Mouse (Mus musculus) naive thymus-derived CD4-positive, alpha-beta T cell, adult 5 months (primary cell): Measurements from ENCODE around the gene Kcnj6. TPM values are rescaled to one million over a fixed set of nuclear protein-coding genes. Genes with fewer than 3 reads are reported as not detected.

ENCODE experiments used
- polyA plus RNA-seq: library from polyadenylated mRNA; unstranded; fragments of 100-300 nt; shearing (Covaris generic); gene quantifications from one replicate; pipeline ENCODE4 v1.2.1, GENCODE M21; 2017

Kcnj6 gene
- polyA plus RNA-seq = 0.22 TPM

DNA sequence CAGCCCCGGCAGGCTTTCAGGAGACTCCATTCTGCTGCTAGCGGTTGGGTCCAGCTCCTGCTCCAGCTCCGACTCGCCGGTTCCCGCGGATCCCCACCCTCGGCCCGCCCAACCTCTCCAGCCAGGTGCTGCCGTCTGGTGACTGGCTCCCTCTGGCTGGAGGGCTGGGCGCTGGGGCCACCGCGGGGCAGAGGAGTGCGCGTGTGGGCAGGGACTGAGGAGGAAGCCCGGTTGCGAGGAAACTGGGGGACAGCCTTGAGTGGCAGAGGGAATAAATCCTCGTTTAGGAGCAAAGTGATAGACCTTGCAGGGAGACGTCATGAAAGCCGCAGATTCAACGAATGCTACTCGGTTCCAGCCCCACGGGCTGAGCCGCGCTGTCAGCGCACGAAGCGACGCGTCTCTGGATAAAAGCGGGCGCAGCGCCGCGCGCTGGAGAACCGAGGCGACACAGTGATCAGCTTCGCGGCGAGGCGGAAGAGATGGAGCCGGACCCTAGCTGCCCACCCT, at the start of gene Kcnj6:
Kcnj6 (minus strand) TSS at position 362 of the 510 bp plus-strand sequence.

